Mouse (Mus musculus) spleen, postnatal 14 days (tissue): ENCODE measurements around the gene Xab2.
"Not testable (repeated sequence)": the region's sequence is repeated elsewhere in the genome, so short reads cannot be mapped to it uniquely, and the experiment has no call there.

Experiments
- DNase-seq, 2 experiments: peaks; one replicate each; pipeline ENCODE4 v3.0.0; 2021 to 2022; ENCODE audit warnings: low spot score in 2 of 2

Gene Xab2

DNA sequence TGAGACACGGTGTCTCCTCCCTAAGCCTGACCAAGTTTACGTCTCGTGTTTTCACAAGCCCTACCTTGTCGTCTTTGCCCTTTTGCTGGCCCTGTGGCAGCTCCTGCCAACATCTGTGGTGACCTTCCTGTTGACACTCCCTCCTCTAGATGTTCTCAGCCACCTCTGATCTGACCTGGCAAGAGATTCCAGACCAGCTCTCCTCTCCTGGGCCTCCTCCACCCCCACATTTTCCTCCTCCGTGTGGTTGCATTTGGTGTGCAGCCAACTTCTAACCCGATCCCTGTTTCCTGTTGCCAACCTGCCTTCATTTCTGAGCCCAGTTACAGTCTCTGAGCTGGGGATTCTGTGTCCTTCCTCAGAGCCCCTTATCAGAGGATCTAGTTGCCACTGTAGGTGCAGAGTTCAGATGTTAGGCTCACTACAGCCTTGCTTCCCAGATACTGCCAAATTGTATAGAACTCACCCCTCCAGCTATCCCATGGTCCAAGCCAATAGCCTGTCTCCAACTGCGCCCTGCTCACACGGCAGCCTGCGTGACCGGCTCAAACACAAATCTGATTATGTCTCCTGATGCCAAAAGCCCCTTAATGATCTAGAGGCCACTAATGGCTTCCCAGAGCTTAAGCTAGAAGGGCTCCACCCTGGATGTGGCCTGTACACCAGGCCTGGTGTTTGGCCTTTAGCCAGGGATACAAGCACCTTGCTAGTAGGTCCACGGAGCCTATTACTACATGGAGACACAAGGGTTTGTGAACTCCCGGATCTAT is 11.9 kb downstream of the Xab2 start:
- no peak for DNase-seq

DNA sequence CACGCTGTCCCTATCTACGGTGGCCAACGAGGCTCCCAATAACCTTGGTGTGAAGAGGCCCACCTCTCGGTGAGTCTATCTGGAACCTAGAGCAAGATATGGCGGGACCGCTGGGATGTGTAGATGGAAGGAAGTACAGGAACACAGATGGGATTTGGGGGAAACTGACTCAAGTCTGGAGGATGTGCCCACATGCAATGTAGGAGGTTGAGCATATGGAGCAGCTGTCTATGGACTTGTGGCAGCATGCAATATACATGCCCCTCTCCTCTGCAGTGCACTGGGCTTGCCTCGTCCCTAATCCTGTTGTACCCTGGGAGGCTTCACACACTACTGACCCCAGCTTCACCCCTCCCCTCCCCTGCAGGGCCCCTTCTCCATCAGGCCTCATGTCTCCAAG is 13.3 kb downstream of the Xab2 start:
- no peak for DNase-seq

DNA sequence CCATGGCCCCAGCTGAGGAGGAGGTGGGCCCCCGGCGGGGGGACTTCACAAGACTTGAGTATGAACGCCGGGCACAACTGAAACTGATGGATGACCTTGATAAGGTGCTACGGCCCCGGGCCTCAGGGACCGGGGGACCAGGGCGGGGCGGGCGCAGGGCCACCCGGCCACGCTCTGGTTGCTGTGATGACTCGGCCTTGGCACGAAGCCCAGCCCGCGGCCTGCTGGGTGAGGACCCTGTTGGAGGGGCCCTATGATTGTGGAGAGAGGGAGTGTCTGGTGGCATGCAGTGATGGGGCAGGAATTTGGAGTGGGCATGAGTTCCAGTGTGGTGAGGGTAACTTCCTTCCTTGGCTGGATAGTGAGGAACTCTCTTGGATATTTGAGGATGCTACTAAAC is 14.5 kb downstream of the Xab2 start:
- DNase-seq: no peak

DNA sequence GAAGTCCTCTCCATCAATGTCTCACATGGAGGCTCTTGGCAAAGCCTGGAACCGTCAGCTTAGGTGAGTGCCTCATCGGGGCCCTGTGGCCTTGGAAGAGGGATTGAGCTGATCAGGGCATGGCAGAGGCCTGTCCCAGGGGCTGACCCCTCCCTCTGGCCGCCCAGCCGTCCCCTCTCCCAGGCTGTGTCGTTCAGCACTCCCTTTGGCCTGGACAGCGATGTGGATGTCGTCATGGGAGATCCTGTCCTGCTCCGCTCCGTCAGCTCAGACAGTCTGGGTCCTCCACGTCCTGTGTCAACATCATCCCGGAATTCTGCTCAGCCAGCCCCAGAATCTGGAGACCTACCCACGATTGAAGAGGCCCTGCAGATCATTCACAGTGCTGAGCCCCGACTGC is 17.7 kb downstream of the Xab2 start:
- no peak for DNase-seq

DNA sequence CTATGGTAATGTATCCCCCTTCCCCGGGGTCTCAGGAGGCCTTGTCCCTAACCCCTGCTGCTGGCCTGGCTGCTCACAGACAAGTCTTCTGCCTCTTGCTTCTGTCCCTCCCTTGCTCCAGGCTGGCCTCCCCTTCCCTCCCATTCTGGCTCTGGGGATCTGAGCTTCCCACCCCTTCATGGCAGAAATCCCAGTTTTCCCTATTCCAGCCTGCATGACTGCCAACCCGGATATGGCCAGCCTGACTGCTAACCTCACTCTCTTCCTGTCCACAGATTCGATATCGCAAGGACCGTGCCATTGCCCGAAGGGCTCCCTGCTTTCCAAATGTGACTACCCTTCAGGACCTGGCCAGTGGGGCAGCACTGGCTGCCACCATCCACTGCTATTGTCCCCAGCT is 20.7 kb downstream of the Xab2 start:
- no peak for DNase-seq

DNA sequence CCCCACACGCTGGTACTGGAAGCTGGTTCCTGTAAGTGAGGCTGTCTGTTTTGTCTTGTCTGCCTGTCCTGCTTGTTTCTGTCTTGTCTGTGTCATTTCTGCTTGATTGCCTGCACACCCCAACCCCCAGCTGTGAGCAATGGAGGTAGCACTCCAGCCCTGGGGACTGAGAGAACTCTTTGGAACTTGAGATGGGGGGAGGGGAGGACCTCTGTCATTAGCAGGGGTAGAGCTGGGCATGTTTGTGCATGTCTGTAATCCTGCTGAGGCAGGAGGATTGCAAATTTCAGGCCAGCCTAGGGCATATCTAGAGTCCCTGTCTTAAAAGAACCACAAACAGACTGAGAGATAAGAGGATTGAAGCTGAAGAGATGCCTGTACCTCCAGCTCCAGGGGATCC is 21.9 kb downstream of the Xab2 start:
- no peak for DNase-seq

DNA sequence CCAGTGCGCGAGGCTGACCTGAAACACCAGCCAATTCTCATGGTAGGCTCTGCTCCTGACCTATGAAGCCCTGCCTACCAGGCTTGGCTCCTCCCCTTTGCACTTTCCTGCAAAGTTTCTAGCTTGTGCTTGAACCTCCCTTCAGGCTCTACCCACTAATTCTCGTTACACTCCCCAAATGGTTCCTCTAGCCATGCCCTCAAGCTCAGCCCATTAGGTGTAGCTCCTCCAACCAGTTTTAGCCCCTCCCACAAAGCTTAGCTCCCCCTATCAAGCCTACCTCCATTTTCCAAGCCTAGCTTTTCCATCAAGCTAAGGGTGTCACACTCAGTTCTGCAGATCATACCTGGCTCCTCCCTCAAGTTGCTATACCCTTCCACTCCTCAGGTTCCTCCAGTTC is 23.1 kb downstream of the Xab2 start:
- no peak for DNase-seq

DNA sequence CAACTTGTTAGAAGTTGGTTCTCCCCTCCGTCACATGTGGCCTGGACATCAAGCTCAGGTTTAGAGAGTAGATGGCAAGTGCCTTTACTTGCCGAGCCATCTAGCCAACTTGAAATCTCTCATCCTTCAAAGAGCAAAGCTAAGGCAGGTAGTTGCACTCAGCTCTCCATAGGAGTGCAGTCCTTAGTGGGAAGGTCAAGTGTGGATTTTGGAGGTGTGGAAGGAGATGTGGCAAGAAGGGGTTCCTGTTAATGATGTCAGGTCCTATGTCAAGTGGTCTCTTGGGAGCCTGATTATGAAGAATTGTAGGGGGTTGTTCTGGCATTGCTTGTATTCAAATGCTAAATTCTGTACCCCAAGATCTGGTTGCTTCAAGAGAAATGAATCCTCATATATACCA is 26.6 kb downstream of the Xab2 start:
- DNase-seq: no peak

DNA sequence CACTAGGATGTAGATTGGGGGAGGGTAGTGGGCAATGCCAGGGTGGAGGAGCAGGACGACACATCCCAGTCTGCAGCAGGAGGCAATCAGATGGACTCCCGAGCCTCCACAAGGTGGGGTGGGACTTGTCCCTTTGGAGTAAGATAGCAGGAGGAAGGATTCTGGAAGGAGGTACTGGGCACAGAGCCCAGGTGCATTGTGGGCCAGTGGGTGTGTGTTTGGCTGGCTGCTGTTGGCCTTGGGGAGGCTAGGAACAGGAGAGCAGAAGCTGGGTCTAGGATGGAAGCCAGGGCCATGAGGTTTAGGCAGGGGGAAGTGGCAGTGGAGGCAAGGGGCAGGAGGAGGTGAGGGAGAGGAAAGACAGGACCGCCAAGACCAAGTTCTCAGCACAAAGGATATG is 27.6 kb downstream of the Xab2 start:
- DNase-seq: no peak

DNA sequence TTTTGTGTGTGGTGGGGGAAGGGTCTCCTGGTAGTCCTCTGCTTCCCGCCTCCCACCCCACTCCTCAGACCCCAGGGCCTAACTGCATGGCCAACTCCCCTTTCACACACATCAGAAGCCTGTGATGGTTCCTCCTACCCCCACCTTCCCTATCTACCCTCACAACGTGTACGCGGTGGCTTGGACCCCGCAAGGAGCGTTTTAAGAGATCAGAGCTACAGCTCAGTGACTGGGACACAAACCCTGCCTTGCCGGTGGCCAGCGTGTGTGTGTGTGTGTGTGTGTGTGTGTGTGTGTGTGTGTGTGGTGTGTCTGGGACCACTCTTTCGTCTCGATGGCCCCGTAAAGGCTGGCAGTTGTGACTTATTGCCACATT is 32.9 kb downstream of the Xab2 start:
- no peak for DNase-seq

DNA sequence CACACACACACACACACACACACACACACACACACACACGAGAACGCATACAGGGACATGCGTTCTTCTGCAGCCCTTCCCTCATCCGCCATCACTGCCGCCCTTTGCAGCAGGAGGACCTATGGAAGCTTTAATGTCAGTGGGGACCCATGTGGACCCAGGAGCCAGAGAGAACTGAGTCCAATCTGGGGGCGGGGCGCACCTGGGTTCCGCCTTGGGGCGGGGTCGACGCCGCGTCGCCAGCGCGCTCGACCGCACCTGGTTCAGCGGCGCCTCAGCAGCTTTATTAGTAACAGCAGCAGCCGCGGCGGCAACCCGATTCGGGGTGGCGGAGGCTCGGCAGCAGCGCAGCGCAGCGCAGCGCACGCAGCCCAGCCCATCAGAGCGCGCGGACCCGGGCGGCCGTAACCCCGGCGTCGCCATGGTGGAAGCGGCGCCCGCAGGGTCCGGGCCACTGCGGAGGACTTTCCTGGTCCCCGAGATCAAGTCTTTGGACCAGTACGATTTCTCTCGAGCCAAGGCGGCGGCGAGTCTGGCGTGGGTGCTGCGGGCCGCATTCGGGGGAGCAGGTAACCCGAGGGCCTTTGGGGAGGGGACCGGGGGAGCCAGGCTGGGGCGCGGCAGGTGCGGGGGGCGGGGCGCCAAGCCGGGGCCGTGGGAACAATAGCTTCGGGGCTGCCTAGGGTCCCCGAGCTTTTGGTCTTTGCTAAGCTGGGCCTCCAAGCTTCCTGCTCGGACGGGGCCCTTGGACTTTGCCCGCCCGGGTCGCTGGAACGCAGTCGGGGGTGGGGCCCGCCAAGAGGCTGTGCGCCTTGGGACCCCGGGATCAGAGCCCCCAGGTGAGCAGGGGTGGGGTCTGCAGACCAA is 33.5 kb downstream of the Xab2 start:
- DNase-seq: no peak

DNA sequence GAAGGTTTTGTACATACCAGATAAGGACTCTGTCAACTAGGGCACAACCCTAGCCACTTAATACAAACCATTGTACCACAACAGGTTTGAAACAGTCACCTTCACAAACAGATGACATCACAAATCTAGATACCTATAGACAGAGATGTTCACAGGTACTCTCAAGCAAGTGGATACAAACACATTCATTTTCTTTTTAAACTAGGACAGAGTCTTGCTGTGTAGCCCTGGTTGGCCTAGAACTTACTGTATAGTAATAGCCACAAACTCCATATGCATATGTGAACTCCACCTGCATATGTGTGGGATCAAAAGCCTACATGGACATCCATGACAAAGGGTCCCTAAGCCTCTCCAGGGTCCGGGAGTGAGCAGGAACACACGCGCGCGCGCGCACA is 34.1 kb downstream of the Xab2 start, which contains the start of gene Camsap3:
Gene Camsap3 (plus strand): TSS at position 301 of the 398 bp plus-strand sequence.
- DNase-seq: no peak

DNA sequence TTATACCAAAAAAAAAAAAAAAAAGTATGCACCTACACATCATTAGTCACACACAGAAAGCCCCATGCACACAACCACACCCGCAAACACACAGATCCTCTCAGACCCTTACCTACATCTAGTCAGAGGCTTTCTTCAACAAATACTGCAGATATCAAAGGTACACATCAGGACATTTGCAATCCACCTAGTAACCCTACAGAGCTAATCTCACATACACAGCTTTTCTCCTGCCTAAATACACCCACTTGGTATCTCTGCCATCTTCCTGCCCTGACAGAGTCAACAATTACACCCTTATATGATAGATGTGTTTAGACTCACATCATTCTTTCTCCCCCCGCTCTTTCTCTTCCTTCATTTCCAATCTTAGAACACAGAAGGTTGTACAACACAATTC is 34.7 kb downstream of the Xab2 start:
- no peak for DNase-seq

DNA sequence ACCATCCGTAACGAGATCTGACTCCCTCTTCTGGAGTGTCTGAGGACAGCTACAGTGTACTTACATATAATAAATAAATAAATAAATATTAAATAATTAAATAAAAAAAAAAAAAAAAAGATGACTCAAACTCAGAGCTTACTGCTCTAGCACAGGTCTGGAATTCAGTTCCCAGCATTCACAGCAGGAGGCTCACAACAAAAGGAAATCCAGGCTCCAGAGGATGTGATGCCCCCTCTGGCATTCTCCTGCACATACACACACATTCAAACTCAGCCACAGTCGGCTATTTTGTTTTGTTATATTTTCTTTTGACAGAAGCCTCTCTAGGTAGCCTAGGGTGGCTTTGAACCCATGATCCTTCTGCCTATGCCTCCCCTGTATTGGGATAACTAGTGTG is 39.2 kb downstream of the Xab2 start:
- not testable (repeated sequence) for DNase-seq

DNA sequence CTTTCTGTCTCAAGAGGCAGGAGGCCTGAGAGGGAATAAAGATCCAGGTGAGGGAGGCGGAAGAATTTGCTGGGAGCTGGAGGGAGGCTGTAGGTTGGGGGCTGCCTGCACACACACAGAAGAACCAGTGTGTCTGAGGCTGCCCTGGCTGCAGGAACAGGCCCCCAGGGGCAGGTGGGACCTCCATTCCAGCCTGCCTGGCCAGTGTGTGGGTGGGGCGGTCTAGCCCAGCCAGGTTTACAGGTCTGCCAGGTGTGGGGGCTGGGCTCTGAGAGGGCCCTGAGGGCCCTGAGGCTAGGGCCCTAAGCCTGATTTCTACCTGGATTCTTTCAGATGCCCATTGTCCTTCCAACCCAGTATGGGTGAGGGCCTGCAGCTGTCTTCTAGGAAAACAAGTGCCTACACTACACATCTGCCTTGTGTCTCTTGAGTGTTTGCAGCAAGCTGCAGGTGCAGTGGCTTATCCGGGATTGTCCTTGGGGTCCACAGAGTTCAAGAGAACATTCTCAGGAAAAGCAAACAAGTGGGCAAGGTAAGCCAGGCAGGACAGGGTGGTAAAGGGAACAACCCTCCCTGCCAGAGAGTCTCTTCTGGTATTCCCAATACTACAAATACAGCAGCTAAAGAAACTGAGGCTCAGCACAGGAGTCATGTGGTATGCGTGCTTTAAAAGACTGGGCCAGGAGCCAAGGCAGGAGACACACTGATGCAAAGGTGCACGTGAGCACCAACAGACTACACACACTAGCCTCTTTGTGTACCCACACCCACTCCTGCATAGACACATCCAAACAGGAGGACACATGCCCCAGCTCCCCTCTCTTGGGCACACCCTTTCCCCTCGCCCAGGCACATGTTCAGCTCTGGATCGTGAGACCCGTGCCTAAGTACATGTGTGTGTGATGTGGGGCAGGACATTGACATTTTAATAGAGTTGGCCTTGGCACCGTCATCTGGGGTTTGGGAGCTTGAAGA is 41.4 kb downstream of the Xab2 start:
- no peak for DNase-seq

DNA sequence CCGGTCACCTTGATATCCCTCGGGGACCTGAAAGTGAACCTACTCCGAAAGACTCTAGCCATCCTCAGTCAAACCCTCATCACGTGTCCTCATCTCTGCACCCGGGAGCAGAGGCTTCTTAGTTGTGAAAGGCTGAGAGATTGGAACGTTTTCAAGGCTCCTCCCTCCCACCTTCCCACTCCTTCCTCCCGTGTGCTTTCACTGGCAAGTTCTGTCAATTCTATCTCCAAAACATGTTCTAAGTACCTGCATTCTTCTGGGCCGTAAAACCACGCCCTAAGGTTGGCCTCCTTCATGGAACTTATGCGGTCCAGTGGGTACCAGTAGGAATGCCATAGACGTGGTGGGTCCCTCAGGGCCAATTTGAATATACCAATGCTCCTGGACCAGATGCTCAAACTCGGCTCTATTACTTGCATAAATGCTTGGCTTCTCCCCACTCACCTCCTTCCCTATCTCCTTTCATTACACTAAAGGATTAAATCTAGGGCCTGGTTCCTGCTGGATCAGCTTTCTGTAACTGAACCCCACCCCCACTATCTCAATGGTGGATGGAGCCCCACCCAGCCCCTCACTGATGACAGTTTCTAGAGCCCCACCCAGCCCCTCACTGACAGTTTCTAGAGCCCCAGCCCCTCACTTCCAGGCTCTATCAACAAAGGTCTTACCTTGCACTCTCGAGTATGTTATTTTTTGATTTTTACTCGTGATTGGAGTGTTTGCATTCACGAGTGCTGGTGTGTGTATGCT is 44.7 kb downstream of the Xab2 start:
- DNase-seq: no peak

DNA sequence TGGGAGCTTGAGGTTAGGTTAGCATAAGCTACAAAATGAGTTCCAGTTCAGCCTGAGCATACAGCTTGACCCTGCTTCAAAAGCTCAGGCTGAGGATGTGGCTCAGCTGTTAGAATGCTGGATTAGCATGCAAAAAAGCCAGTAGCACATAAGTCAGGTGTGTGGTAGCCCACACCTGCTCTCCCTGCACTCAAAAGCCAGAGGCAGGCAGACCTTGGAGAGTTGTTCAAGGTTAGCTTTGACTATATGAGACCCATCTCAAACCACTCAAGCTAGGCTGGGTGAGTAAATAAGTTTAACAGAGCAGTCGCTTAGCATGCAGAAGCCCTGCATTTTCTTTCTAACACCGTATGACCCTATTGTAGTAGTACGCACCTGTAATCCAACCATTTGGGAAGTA is 46.6 kb downstream of the Xab2 start:
- DNase-seq: no peak

DNA sequence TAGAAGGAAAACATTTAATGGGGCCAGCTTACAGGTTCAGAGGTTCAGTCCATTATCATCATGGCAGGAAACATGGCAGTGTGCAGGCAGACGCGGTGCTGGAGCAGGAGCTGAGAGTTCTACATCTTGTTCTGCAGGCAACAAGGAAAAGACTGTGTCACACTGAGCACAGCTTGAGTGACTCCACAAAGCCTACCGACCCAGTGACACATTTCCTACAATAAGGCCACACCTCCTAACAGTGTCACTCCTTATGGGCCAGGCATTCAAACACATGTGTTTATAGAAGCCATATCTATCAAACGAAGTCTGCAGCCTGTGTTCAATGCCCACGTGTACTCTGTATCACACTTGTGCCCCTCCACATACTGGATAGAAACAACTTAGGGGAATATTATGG is 51.3 kb downstream of the Xab2 start:
- DNase-seq: no peak

DNA sequence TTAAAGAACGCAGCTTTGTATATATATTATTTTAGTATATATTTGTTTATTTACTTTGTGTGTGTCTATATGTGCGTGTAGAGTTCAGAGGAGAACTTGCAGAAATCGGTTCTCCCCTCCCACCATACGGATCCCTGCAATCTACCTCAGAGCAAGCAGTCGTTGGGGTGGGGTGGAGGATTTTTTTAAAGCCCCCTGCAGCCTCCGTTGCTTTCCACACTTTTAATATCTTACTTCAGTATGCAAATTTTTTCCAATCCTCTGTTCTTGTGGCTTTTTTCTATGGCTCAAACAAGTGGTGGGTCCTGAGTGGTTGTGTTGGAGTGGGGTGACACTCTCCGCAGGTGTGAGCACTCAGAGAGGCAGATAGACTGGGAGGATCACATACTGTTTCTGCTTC is 52.7 kb downstream of the Xab2 start:
- DNase-seq: no peak

DNA sequence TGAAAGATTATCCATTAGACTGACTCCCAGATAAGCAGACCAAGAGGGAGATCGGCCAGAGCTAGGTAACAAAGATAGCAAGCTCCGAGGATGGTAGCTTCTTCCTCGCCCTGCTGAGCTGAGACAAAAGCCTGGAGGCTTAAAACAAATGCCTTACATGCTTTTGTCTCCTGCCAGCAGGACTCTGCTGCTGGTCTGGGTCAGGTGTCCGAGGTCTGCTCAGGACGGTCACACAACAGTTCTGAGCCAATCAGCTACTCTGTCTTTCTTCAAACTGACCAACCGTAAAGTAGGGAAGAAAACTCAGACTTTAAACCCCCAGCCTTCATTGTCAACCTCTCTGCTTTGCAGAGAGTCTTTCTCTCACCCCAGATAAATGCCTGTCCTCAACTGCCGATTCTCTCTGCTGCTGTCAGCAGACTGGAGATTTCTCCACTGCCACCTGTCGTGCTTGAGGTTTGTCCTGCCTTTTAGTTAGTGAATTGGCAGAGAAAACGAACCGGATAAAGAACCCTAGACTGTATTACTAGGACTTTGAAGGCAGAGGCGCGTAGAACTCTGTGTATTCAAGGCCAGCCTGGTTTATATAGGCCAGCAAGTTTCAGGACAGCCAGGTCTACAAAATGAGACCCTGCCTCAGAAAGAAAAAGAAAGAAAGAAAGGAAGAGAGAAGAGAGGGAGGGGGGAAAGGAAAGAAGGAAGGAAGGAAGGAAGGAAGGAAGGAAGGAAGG is 53.3 kb downstream of the Xab2 start, which contains the start of gene C330021F23Rik:
Gene C330021F23Rik (plus strand): TSS at position 350 of the 731 bp plus-strand sequence.
- DNase-seq: no peak
